Mouse (Mus musculus) kidney, adult 8-10 months (tissue): ENCODE measurements at regions not wholly inside any gene's neighbourhood (a gene's known extent, or its start where the extent isn't known, plus 50 kb on each side); places are given as distances from the start of the nearest gene placed in this dataset.

Source experiments
- DNase-seq, 2 experiments: peaks; one replicate each; pipeline ENCODE4 v3.0.0; 2022

DNA sequence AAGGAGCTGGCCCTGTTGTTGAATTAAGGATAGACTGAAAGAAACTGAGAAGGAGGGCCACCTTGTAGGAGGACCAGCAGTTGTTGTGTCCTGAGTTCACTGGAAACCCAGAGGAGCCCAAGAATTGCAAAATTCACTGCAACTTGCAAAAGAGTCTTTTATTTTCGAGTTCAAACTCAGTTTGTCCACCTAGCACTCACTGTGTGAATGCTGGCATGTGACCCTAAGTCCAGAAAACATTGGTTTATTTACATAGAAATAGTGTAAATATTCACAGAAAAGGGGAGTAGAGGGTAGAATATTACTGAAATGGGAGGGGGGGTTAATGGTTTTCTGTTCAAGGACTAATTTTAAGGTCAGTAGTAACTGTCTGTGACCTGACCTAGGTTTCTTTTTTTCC, 394.7 kb downstream of the 4933405O20Rik start:
- DNase-seq: no peak

- no peak for DNase-seq
Measured at GRCm38 (mm10) chr7:51041899-51042667, 443.1 kb downstream of the 4933405O20Rik start.

DNA sequence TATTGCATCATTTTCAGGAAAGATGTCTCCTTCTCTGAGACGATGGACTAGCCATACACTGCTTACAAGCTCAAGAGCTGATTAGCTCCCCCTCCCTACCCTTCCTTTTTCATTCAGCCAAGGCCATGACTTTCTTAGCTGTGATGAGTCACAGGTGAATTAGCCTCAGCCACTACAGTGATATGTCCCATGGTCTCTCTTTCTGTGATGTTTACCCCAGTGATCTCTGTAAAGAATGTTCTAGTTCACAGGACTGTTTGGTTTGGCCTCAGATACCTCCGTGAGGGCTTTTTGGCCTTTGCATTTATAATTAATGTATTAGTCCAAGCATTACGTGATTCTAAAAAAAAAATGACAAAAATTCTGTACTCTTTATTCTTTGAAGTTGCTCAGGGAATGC, 452.5 kb downstream of the 4933405O20Rik start:
- DNase-seq: no peak

GRCm38 (mm10) chr7:51068376-51068775, 442.5 kb upstream of the Ano5 start:
- no peak for DNase-seq

DNA sequence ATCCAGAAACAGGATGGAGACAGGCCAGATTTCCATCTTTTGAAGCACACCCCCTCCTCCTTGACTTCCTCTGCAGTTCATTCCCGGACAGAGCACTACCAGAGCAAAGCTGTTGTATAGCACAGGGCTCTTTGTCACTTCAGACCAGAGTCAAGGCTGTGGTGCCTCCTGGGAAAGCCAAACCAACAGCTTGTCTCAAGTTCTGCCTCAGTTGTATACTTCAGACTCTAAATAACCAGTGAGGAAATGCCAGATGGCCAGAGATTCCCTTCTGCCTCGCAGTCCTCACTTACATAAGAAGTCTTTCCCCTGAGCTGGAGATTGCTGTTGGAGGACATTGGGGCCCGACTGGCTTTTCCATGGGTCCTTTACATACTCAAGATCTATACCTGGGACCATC, 417.1 kb upstream of the Ano5 start:
- DNase-seq: no peak

DNA sequence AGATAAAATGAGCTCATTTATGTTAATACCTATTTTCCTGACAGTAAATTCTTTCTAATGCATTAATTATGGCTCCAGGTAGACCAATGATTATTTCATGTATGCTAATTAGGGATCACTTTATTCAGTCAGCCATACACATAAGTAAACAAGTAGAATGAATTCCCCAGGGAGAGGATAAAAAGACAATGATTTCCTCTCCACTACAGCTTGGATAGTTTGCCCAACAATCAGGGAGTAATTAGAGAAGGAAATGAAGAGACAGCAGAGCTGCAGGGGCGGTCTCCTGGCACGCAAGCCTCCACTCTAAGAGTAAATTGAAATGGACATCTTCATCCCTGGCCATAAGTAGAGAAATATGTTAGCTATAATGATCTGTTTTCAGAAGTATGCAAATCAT, 409.7 kb upstream of the Ano5 start:
- no peak for DNase-seq

DNA sequence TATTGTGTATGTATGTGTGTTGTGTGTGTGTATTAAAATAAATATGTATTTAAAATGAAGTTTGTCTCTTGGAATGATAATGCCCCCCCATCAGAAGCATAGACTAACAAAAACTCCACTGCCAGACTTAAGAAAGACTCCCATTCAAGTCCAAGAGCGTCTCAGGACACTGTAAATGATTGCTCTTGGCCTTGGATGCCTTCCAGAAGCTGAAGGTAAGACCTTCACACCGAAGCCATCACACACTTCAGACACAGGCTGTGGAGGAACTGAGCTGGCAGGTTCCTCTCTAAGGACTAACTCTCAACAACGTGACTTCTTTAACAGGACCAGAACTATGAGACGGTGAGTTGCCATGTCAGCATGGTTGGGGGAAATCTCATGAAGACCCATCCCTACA, 370.0 kb upstream of the Ano5 start:
- DNase-seq: peak; percentile 14 to 40

- peak; percentile 69 to 74 for DNase-seq
Measured at GRCm38 (mm10) chr7:51175211-51175610, 335.6 kb upstream of the Ano5 start.

DNA sequence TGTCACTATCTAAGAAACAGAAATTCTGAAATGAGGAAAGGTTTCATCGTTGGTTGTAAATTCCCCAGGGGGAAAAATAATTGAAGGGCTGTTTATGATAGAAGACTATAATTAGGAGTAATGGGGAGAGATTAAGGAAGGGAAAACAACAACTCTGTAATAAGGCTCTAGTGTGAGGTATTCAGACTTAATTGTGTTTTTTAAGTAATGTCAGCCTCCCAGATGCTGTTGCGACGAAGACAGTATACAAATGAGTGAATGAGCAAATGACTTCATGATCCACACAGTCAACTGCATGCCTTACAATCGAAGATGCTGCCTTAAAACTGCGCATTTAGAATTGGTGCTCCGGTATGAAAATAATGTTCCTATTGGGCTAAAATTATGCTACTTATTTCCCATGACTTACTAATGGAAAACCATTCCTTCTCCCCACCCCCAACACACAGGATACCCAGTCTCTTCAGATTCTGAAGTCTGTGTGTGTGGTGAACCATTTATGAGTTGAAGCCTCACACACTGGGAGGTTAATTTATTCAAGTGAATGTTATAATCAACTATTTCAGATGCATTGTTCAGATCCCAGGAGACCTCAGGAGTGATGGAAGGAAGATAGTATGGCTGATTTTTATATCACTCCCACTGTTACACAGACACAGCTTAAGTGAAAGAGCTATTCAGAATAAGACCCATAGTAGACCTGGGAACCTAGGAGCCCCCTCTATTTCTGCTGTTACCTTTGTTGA, 295.2 kb upstream of the Ano5 start:
- DNase-seq: no peak

DNA sequence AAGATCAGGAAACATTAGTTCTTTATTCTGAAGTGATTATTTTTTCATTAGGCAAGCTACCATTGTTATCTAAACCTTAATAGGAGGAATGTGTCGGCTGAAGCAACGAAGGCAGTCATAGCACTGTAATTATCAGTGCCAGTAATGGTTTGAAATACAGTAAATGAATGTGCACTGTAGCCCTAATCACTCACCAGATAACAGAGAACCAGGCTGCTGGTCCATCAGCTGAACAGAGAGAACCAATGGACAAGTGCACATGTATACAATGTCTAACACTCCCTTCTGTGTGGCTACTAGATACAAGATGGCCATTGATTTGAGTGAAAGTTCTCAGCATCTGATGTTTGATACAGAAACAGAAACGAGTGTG, 294.6 kb upstream of the Ano5 start:
- no peak for DNase-seq

- no peak for DNase-seq
Measured at GRCm38 (mm10) chr7:51221351-51221750, 289.5 kb upstream of the Ano5 start.

- no peak for DNase-seq
Measured at GRCm38 (mm10) chr7:51221806-51222205, 289.0 kb upstream of the Ano5 start.

DNA sequence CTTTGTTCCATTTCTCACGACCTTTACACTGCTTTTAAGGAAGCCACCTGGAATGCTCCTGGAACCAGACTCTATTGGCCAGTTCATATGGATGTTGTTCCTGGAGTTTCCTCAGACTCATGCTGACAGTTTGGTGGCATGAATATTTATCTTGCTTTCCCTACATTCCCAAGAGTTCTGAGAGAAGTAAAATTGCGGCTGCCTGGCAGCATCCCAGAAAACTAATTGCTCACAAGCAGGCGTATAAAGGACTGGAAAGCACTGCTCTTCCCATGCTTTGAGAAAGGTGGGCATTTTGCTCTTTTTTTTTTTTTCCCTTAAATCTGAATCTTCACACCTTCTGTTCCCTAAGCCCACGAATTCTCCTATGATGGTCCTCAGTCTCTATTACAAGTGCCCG, 283.7 kb upstream of the Ano5 start:
- DNase-seq: no peak

DNA sequence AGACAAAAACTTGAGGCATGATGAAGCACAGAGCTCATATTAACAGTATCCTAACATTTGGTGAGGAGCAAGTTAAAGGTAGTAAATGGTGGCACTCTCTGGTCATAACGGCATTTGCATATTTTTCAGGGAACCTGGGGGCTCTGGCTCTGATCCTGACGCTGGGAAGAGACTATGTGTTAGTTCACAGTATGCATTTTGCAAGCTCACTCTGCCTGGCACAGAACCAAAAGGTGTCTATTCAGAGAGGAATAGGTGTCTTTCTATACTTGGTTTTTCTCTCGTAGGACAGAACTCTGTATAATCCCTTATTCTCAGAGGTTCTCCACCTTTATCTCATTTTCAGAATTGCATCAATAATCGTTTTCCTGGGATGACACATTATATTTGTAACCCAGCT, 276.2 kb upstream of the Ano5 start:
- no peak for DNase-seq

GRCm38 (mm10) chr7:51247695-51248094, 263.1 kb upstream of the Ano5 start:
- no peak for DNase-seq

DNA sequence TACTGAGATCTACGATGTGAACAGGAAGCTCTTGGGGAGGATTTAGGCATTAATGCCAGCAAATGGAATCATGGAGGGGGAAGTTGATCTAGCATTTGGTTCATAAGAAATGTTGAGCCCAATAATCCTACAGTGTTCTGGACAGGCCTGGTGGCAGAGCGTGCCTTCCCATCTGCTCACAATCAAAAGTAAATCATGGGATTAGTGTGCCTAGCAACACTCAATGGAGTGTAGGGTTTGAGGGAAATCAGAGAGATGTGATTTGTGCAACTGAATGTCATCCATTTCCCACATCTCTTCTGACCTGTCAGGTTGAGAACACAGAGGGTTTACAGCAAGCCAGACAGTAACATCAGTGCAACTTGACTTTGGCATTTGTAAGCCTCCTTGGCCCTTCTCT, 256.4 kb upstream of the Ano5 start:
- no peak for DNase-seq

GRCm38 (mm10) chr7:51259160-51259831, 251.5 kb upstream of the Ano5 start:
- DNase-seq: no peak

DNA sequence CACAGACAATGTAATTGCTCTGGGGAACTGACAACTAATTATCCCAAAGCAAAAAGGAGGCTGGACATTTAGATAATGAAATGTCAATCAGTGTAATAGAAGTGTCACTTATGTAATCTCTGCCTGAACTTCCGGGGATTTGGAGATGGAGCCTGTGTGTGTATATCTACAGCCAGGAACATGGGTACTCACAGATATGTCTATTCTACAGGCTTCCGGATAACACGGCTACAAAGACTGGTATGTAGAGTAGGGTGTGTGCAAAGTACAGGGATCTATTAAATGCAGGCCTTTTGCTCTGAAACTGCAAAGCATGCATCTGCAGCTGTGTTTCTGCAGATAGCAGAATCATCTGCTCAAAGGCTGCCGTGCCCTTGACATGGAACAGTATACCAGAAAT, 246.7 kb upstream of the Ano5 start:
- DNase-seq: no peak

GRCm38 (mm10) chr7:51265896-51266295, 244.9 kb upstream of the Ano5 start:
- DNase-seq: no peak

DNA sequence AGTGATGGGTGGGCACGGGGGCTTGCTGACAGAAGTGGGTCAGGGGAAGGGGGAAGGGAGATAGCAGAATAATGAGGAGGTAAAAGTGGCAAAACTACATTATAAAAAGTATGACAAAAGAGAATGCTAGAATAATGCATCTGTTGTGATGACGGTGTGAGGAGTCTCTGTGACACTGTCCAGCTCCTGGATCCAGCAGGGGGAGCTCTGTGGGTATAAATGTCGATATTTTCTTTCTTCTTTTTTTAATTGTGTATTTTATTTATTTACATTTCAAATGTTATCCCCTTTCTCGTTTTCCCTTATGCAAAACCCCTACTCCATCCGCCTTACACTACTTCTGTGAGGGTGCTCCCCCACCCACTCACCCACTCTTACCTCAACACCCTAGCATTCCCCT, 243.9 kb upstream of the Ano5 start:
- DNase-seq: no peak

GRCm38 (mm10) chr7:51268743-51269142, 242.1 kb upstream of the Ano5 start:
- peak in 1 of 2 experiments; percentile 2 for DNase-seq

GRCm38 (mm10) chr7:51270531-51271090, 240.2 kb upstream of the Ano5 start:
- peak; percentile 28 to 56 for DNase-seq

GRCm38 (mm10) chr7:51281470-51281869, 229.4 kb upstream of the Ano5 start:
- no peak for DNase-seq

DNA sequence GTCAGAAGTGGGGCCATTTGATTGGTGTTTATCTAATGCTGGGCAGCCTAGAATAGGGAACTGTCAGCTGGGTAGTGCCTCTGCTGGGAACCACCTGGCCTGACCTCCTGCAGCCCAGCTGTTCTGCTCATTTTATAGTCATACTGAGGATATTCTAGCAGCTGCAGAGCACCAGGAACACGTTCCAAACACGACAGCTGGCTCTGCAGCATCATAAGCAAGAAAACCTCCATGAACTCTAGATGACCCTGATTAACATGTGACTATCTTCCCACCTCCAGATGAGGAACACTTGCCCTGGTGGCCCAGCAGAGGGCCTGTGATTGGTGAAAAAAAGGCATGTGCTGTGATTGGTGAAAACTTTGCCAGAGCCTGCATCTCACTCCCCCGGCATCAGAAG, 210.6 kb upstream of the Ano5 start:
- DNase-seq: peak in 1 of 2 experiments; percentile 1
